Mouse (Mus musculus) forebrain, embryonic 14.5 days (tissue): ENCODE measurements at regions not wholly inside any gene's neighbourhood (a gene's known extent, or its start where the extent isn't known, plus 50 kb on each side); places are given as distances from the start of the nearest gene placed in this dataset.
A peak's percentile ranks its signal among the peaks of the same experiment; 100 is the strongest.

Experiments used
- ATAC-seq: fragments of 200-750 bp; cut with Nextera tagmentation; 2 replicates; pipeline ENCODE4 v1.8.0; 2017; ENCODE audit warnings: mild to moderate bottlenecking, moderate library complexity
- DNase-seq: peaks from one replicate; pipeline ENCODE4 v3.0.0-alpha.2; 2015; ENCODE audit warnings: low spot score
- H3K27ac ChIP-seq: fragments of 300-500 bp; sonication (generic); 2 replicates; pipeline ENCODE4 v1.5.1; 2014; ENCODE audit warnings: low read depth, mild to moderate bottlenecking, control low read depth, low read length, moderate library complexity
- H3K27me3 ChIP-seq: fragments of 300-500 bp; sonication (generic); replicated peaks from 2 replicates; pipeline ENCODE4 v1.6.1; 2014; ENCODE audit warnings: low read length, control low read depth, mixed read lengths; ENCODE audit not compliant: control insufficient read depth, insufficient read depth
- H3K36me3 ChIP-seq: fragments of 300-500 bp; sonication (generic); 2 replicates; pipeline ENCODE4 v1.6.1; 2014; ENCODE audit warnings: low read length, control low read depth; ENCODE audit not compliant: control insufficient read depth, insufficient read depth
- H3K4me1 ChIP-seq: fragments of 300-500 bp; sonication (generic); 2 replicates; pipeline ENCODE4 v1.6.1; 2014; ENCODE audit warnings: antibody characterized with exemption, low read length, control low read depth; ENCODE audit not compliant: control insufficient read depth, insufficient read depth
- H3K4me2 ChIP-seq: fragments of 300-500 bp; sonication (generic); 2 replicates; pipeline ENCODE4 v1.6.1; 2014; ENCODE audit warnings: mild to moderate bottlenecking, control low read depth, low read length
- H3K4me3 ChIP-seq: fragments of 300-500 bp; sonication (generic); 2 replicates; pipeline ENCODE4 v1.5.1; 2014; ENCODE audit warnings: low read depth, low read length, control low read depth
- H3K9ac ChIP-seq: fragments of 300-500 bp; sonication (generic); 2 replicates; pipeline ENCODE4 v1.6.1; 2014; ENCODE audit warnings: mild to moderate bottlenecking, low read length, control low read depth, moderate library complexity
- H3K9me3 ChIP-seq: fragments of 300-500 bp; sonication (generic); replicated peaks from 2 replicates; pipeline ENCODE4 v1.6.1; 2016; ENCODE audit warnings: low read length, control low read depth, mixed read lengths; ENCODE audit not compliant: control insufficient read depth
- WGBS: fragments of 180-500 bp; shearing (Covaris S2); extraction: QIAGEN DNeasy Blood & Tissue Kit; methylation state at CpG from one replicate; pipeline ENCODE4 v1.1.7; 2014; 5-methylcytosine and 5-hydroxymethylcytosine counted together

GRCm38 (mm10) chr5:39076555-39077178 is 200.1 kb upstream of the Clnk start:
- Histone ChIP-seq H3K27me3 (no peaks in the 10 kb centered on the region), H3K9me3 (no peaks in the 10 kb centered on the region), H3K4me2 (no peak overlapping the region), H3K4me3 (no peak overlapping the region), H3K36me3 (no peaks in the 10 kb centered on the region), H3K4me1 (no peaks in the 10 kb centered on the region; the same call in 1 of the 2 replicates), H3K9ac (no peak overlapping the region), H3K27ac (peak overlapping the region; percentile 55; the same call in 1 of the 2 replicates)
- ATAC-seq (peak; percentile 86), DNase-seq (peak; percentile 76)
- WGBS: 26% methylated on average over 11 of the region's 11 CpGs

- ATAC-seq: peak; percentile 32
- Histone ChIP-seq H3K4me2 (no peak overlapping the region), H3K4me1 (no peaks in the 10 kb centered on the region), H3K27ac (no peak overlapping the region), H3K27me3 (no peaks in the 10 kb centered on the region), H3K4me3 (no peak overlapping the region), H3K9me3 (no peaks in the 10 kb centered on the region), H3K9ac (no peak overlapping the region), H3K36me3 (no peaks in the 10 kb centered on the region)
- DNase-seq: peak; percentile 12
- 50% methylated on average over 3 of the region's 3 CpGs for WGBS
These were observed 193.1 kb upstream of the Clnk start for GRCm38 (mm10) chr5:39069683-39070082.

GRCm38 (mm10) chr5:39063061-39063460 is 186.4 kb upstream of the Clnk start:
- no peak for ATAC-seq
- WGBS: 94% methylated on average over 3 of the region's 3 CpGs
- H3K27me3 ChIP-seq: no peaks in the 10 kb centered on the region

GRCm38 (mm10) chr5:39052490-39053250 is 176.1 kb upstream of the Clnk start:
- Histone ChIP-seq H3K9me3 (0 out of 2 replicates have a peak, but pooled peaks cover under 1% of the 10 kb centered on the region), H3K4me3 (no peak overlapping the region), H3K27me3 (no peaks in the 10 kb centered on the region), H3K4me2 (no peak overlapping the region), H3K27ac (0 out of 2 replicates have a peak overlapping the region, but pooled peaks have one; percentile 22), H3K36me3 (no peaks in the 10 kb centered on the region), H3K4me1 (no peaks in the 10 kb centered on the region), H3K9ac (no peak overlapping the region)
- ATAC-seq: peak; percentile 98
- peak; percentile 86 for DNase-seq
- 43% methylated on average over 8 of the region's 8 CpGs for WGBS

More at GRCm38 (mm10) chr5:39063061-39063460, 186.4 kb upstream of the Clnk start:
- Histone ChIP-seq H3K4me1 (no peaks in the 10 kb centered on the region), H3K4me2 (no peak overlapping the region), H3K9me3 (no peaks in the 10 kb centered on the region), H3K27ac (no peak overlapping the region), H3K4me3 (no peak overlapping the region), H3K9ac (no peak overlapping the region), H3K36me3 (no peaks in the 10 kb centered on the region)
- no peak for DNase-seq

- no peak for ATAC-seq
- no peak overlapping the region for H3K4me2 ChIP-seq
- no peak overlapping the region for H3K4me3 ChIP-seq
- 0 out of 2 replicates have a peak, but pooled peaks cover 3% of the 10 kb centered on the region for H3K9me3 ChIP-seq
- no peak overlapping the region for H3K9ac ChIP-seq
- no peaks in the 10 kb centered on the region for H3K27me3 ChIP-seq
- no peaks in the 10 kb centered on the region for H3K36me3 ChIP-seq
- DNase-seq: no peak
- no peak overlapping the region for H3K27ac ChIP-seq
- 88% methylated on average over 3 of the region's 3 CpGs for WGBS
- no peaks in the 10 kb centered on the region for H3K4me1 ChIP-seq
These were observed 173.9 kb upstream of the Clnk start for GRCm38 (mm10) chr5:39050512-39050911.

GRCm38 (mm10) chr5:39049141-39049540 is 172.5 kb upstream of the Clnk start:
- H3K27me3 ChIP-seq: no peaks in the 10 kb centered on the region
- 68% methylated on average over 2 of the region's 2 CpGs for WGBS
- ATAC-seq (no peak), DNase-seq (no peak)
- no peaks in the 10 kb centered on the region for H3K4me1 ChIP-seq
- no peak overlapping the region for H3K4me2 ChIP-seq
- no peaks in the 10 kb centered on the region for H3K36me3 ChIP-seq
- H3K9ac ChIP-seq: no peak overlapping the region
- H3K4me3 ChIP-seq: no peak overlapping the region
- H3K27ac ChIP-seq: no peak overlapping the region
- 0 out of 2 replicates have a peak, but pooled peaks cover 3% of the 10 kb centered on the region for H3K9me3 ChIP-seq

- no peak overlapping the region for H3K27ac ChIP-seq
- no peak overlapping the region for H3K9ac ChIP-seq
- no peak for ATAC-seq
- no peaks in the 10 kb centered on the region for H3K27me3 ChIP-seq
- no peak for DNase-seq
- no peaks in the 10 kb centered on the region for H3K4me1 ChIP-seq
- H3K4me2 ChIP-seq: no peak overlapping the region
- no peaks in the 10 kb centered on the region for H3K9me3 ChIP-seq
- no peaks in the 10 kb centered on the region for H3K36me3 ChIP-seq
- H3K4me3 ChIP-seq: no peak overlapping the region
- 91% methylated on average over 2 of the region's 2 CpGs for WGBS
These were observed 163.9 kb upstream of the Clnk start for GRCm38 (mm10) chr5:39040467-39040866.

- Histone ChIP-seq H3K4me3 (no peak overlapping the region), H3K27me3 (no peaks in the 10 kb centered on the region), H3K36me3 (no peaks in the 10 kb centered on the region), H3K4me1 (no peaks in the 10 kb centered on the region), H3K4me2 (no peak overlapping the region), H3K9ac (no peak overlapping the region), H3K9me3 (no peaks in the 10 kb centered on the region), H3K27ac (no peak overlapping the region)
- 66% methylated on average over 4 of the region's 4 CpGs for WGBS
- ATAC-seq: no peak
- no peak for DNase-seq
These were observed 146.6 kb upstream of the Clnk start for GRCm38 (mm10) chr5:39023241-39023640.

GRCm38 (mm10) chr5:39000643-39001042 is 124.0 kb upstream of the Clnk start:
- no peaks in the 10 kb centered on the region for H3K27me3 ChIP-seq
- no peak overlapping the region for H3K27ac ChIP-seq
- no peak overlapping the region for H3K4me3 ChIP-seq
- H3K4me1 ChIP-seq: no peaks in the 10 kb centered on the region
- H3K36me3 ChIP-seq: no peaks in the 10 kb centered on the region
- no peak overlapping the region for H3K4me2 ChIP-seq
- DNase-seq: no peak
- no peaks in the 10 kb centered on the region for H3K9me3 ChIP-seq
- H3K9ac ChIP-seq: no peak overlapping the region
- 85% methylated on average over 4 of the region's 4 CpGs for WGBS
- no peak for ATAC-seq
